ENCODE assay signal across 16 mouse cellular contexts in genomic region chr1:127418916-127419575, GRCm38 (mm10).
A peak's percentile ranks its signal among the peaks of the same experiment; 100 is the strongest.
DNase-seq lines count a peak whose midpoint lies in the region; ATAC-seq and TF ChIP-seq lines count a peak whose summit lies in the region.
"Had no signal": no experiment of that assay in that cellular context is flagged by ENCODE, and none has a peak within 500 bp of the region (broad histone marks: within the 10 kb centered on the region; RNA-seq: fewer than 3 reads in every experiment).

No protein-coding gene starts in this region.

- peaks cover 29% of the 10 kb centered on the region for H3K4me1 ChIP-seq in heart, embryonic 12.5 days (replicated peaks)
- peaks cover 22% of the 10 kb centered on the region for H3K4me1 ChIP-seq in kidney, adult 2 months (ENCODE audit: control insufficient read depth, insufficient read depth, low read length)
- H3K4me1 ChIP-seq in kidney, embryonic 14.5 days (ENCODE audit: control insufficient read depth, insufficient read depth, low read length): no peaks in the 10 kb centered on the region
- H3K4me1 ChIP-seq in liver, embryonic 12.5 days: peaks cover 5% of the 10 kb centered on the region; the same call in 1 of the 2 replicates
- H3K4me1 ChIP-seq: limb, embryonic 12.5 days had no signal

- no peak for TF ChIP-seq CTCF in kidney, adult 2 months (conservative IDR thresholded peaks at IDR 0.05; ENCODE audit: insufficient read depth, insufficient read length, low read depth, low read length)

- H3K4me3 ChIP-seq in heart, embryonic 12.5 days: no peak overlapping the region
- H3K4me3 ChIP-seq in kidney, adult 2 months (ENCODE audit: insufficient read depth, low read depth, low read length): no peak overlapping the region
- H3K4me3 ChIP-seq in kidney, embryonic 14.5 days (ENCODE audit: low read length): no peak overlapping the region
- H3K4me3 ChIP-seq in liver, embryonic 12.5 days: no peak overlapping the region
- H3K4me3 ChIP-seq: heart, embryonic 10.5 days; left cerebral cortex, adult 2 months; limb, embryonic 12.5 days had no signal

- no peak for DNase-seq in heart, adult 9 months (ENCODE audit: low spot score in 2 of 2)
- peak; percentile 84 for DNase-seq in kidney, adult 2 months
- peak; percentile 50 for DNase-seq in yolk sac, embryonic 10.5 days (ENCODE audit: low spot score)
- no peak for DNase-seq in left cerebral cortex, adult 8-10 months (ENCODE audit: low spot score in 2 of 2)
- no peak for DNase-seq in ovary, postnatal 36 days (ENCODE audit: low spot score)
- DNase-seq: cerebellum, adult 8-10 months; gastrocnemius, postnatal 25 days; heart, postnatal 4 days; thymus, postnatal 36 days had no signal

- H3K27me3 ChIP-seq in heart, embryonic 12.5 days (replicated peaks): no peaks in the 10 kb centered on the region
- no peaks in the 10 kb centered on the region for H3K27me3 ChIP-seq in kidney, adult 2 months (replicated peaks; ENCODE audit: control insufficient read depth, insufficient read depth, low read length)
- no peaks in the 10 kb centered on the region for H3K27me3 ChIP-seq in kidney, embryonic 14.5 days (ENCODE audit: control insufficient read depth, insufficient read depth, low read length)
- H3K27me3 ChIP-seq in liver, embryonic 12.5 days (replicated peaks): no peaks in the 10 kb centered on the region
- H3K27me3 ChIP-seq: limb, embryonic 12.5 days had no signal

- no peak overlapping the region for H3K27ac ChIP-seq in heart, embryonic 12.5 days (ENCODE audit: poor library complexity, severe bottlenecking)
- H3K27ac ChIP-seq in kidney, adult 2 months (ENCODE audit: insufficient read depth, low read depth, low read length): peak overlapping the region; percentile 59
- H3K27ac ChIP-seq in kidney, embryonic 14.5 days (ENCODE audit: low read depth, low read length): no peak overlapping the region
- no peak overlapping the region for H3K27ac ChIP-seq in liver, embryonic 12.5 days
- H3K27ac ChIP-seq: heart, embryonic 10.5 days; left cerebral cortex, adult 2 months; limb, embryonic 12.5 days had no signal

- H3K9me3 ChIP-seq in heart, embryonic 12.5 days (replicated peaks): peaks cover 5% of the 10 kb centered on the region; the same call in 1 of the 2 replicates
- no peaks in the 10 kb centered on the region for H3K9me3 ChIP-seq in kidney, embryonic 14.5 days (ENCODE audit: control insufficient read depth, low read length)
- no peaks in the 10 kb centered on the region for H3K9me3 ChIP-seq in liver, embryonic 12.5 days (replicated peaks)
- H3K9me3 ChIP-seq: heart, embryonic 10.5 days; limb, embryonic 12.5 days had no signal

- no peak for TF ChIP-seq POLR2A in kidney, adult 2 months (IDR thresholded peaks at IDR 0.05; ENCODE audit: low read depth, low read length)

- no peak overlapping the region for H3K4me2 ChIP-seq in heart, embryonic 12.5 days
- no peak overlapping the region for H3K4me2 ChIP-seq in kidney, embryonic 14.5 days (replicated peaks; ENCODE audit: low read depth, low read length)
- H3K4me2 ChIP-seq in liver, embryonic 12.5 days: no peak overlapping the region
- H3K4me2 ChIP-seq: limb, embryonic 12.5 days had no signal

- WGBS in heart, embryonic 12.5 days: 79% methylated on average over 4 of the region's 4 CpGs
- WGBS in kidney, adult 2 months: 61% methylated on average over 4 of the region's 4 CpGs
- WGBS in kidney, embryonic 14.5 days: 91% methylated on average over 4 of the region's 4 CpGs
- 69% methylated on average over 4 of the region's 4 CpGs for WGBS in liver, embryonic 12.5 days (ENCODE audit: insufficient replicate concordance)

- peaks cover 19% of the 10 kb centered on the region for H3K36me3 ChIP-seq in heart, embryonic 12.5 days
- no peaks in the 10 kb centered on the region; the same call in 1 of the 2 replicates for H3K36me3 ChIP-seq in kidney, adult 2 months (ENCODE audit: control insufficient read depth, insufficient read depth, low read length)
- H3K36me3 ChIP-seq in kidney, embryonic 14.5 days (ENCODE audit: control insufficient read depth, insufficient read depth, low read length): peaks cover 3% of the 10 kb centered on the region; the same call in 1 of the 2 replicates
- H3K36me3 ChIP-seq in liver, embryonic 12.5 days: peaks cover 6% of the 10 kb centered on the region; the same call in 1 of the 2 replicates

- no peak overlapping the region for H3K9ac ChIP-seq in heart, embryonic 12.5 days
- H3K9ac ChIP-seq in kidney, embryonic 14.5 days (ENCODE audit: low read depth, low read length): no peak overlapping the region
- H3K9ac ChIP-seq in liver, embryonic 12.5 days: no peak overlapping the region
- H3K9ac ChIP-seq: limb, embryonic 12.5 days had no signal

- peak; percentile 25; the same call in 1 of the 2 replicates for ATAC-seq in heart, embryonic 12.5 days (ENCODE audit: insufficient number of reproducible peaks, low FRiP score)
- ATAC-seq in kidney, embryonic 14.5 days (ENCODE audit: low FRiP score, low TSS enrichment): no peak
- peak; percentile 15; the same call in 1 of the 2 replicates for ATAC-seq in liver, embryonic 12.5 days
- ATAC-seq: inflammation-experienced regulatory T-cells, adult 6 months had no signal

Comparison
In these comparisons a context has a peak if more than half of its experiments do, and no peak if none do; other contexts are left out.
1. DNase-seq: peak in kidney, adult 2 months (single experiment) and yolk sac, embryonic 10.5 days (single experiment); none in heart, adult 9 months (0 of 2), left cerebral cortex, adult 8-10 months (0 of 2) and ovary, postnatal 36 days (single experiment).